Mouse (Mus musculus) skeletal muscle tissue, adult 2 months (tissue): ENCODE data around the gene Galntl6.

ENCODE experiments used
- DNase-seq: peaks from one replicate; pipeline ENCODE4 v3.0.0-alpha.2; 2012; ENCODE audit warnings: low read depth, low spot score

Gene Galntl6

DNA sequence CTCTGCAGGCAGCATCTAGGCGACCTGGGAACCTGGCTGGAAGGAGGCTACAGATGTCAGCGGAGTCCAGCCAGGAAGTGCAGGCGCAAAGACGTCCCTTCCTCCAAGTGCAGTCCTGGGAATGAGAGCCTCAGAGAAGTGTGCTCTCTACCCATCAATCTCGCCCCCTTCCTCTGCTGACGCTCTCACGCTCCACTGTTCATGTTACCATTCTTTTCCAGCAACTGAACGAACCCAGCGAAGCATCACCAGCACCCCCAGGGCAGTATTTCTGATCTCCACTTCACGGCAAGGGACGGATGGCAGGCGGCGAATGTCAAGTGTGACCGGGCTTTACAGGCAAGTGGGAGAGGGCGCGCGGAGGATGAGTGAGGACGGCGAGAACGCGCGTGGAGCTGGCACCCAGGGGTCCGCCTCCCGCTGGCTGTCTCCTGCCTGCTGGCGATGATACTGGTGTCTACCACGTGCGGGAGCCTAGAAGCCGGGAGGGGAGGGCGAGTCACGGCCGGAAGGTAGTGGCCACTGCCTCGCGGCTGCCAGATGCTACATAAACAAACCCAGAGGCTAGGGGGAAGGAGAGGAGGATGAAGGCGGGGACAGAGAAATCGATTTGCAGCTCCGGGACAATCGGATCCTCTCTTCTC, at the start of gene Galntl6:
Galntl6 (minus strand) TSS at position 445 of the 644 bp plus-strand sequence.
- no peak for DNase-seq

DNA sequence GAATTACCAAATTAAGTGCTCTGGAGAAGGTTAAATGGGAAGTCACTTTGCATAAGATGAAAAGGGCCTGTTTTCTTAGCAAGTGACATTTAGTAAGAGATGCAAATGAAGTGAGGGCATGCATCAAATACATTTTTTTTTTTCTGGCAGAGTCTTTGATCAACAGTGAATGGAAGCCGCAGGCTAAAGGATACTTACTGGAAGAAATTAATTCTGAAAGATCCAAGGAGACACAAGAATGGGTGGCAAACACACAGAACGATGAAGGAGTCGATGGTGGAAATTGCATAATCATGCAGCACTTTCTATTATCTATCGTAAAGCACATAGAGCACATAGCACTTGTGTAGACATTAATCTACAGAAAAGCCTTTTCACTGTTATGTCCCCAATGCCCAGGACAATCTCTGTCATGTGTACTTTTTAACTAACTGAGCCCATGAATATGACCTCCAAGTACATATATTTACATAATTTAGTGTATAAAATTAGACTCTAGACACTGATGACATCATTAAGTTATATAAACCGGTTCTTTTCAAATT, 44.8 kb upstream of the Galntl6 start:
- DNase-seq, result no peak

DNA sequence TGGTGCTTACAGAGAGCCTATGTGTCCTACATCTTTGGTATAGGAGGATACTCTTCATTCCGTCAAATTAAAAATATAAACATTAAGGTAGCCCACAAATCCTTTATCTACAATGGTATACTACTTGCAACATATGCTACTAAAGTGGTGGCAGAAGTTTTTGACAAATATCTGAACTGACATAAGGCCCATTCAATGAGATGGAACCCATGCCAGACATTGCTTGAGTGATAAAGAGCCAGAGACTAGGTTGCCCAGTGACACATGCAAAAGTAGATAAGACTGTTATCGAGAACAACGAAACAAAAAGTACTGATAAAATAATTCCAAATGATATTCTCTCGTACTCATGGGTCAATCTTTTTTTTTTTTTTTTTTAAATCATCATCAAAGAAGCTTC, 31.3 kb upstream of the Galntl6 start:
- DNase-seq, result no peak

DNA sequence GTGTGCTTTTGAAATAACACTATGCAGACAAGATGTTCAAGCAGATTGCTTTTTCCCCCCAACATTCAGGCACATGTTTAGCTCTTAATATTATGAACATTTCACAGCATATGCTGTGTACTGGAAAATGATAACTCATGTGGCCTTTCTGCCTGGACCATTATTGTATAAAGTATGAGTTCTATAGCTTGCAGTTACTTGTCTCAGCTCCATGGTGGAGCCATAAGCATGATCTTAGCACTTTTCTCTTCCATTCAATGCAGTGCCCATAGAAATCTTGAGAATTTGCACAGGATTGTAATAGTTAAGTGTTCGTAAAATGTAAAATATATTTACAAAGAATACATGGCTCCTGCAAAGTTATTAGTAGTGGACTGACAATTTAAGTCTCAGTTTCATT, 18.6 kb upstream of the Galntl6 start:
- no peak for DNase-seq

DNA sequence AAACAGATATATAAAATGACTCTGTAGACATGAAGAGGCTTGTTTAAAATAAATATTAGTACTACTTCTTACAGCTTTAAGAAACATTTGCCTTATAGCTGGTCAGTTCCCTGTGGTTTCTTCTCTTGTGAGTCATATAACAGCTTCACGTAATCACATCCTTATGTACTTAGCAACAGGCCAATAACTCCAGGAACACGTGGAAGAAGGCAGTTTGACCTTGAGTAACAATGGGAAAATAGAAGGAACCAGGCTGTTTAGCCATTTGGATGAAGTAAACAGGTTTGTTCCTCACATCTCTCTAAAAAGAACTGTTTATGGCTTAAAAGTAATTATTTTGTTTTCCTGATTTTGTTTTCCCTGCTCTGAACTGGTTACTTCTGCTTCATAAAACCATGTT, 2.7 kb upstream of the Galntl6 start:
- DNase-seq, result no peak

DNA sequence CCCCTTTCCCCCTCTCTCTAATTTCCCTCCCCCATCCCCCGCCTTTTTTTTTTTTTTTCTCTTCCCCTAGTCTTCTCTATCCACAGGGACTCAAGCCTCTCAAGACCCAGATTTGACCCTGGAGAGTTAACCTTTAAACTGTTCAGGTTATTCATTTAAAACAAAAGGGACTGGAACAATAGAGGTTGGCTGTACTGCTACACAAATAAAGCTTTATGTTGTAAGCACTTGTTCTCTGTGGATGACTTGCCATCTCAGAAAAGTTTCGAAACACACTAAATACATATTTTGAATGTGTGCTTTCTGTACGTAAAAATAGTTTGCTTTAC, 1.2 kb upstream of the Galntl6 start:
- DNase-seq, result no peak

DNA sequence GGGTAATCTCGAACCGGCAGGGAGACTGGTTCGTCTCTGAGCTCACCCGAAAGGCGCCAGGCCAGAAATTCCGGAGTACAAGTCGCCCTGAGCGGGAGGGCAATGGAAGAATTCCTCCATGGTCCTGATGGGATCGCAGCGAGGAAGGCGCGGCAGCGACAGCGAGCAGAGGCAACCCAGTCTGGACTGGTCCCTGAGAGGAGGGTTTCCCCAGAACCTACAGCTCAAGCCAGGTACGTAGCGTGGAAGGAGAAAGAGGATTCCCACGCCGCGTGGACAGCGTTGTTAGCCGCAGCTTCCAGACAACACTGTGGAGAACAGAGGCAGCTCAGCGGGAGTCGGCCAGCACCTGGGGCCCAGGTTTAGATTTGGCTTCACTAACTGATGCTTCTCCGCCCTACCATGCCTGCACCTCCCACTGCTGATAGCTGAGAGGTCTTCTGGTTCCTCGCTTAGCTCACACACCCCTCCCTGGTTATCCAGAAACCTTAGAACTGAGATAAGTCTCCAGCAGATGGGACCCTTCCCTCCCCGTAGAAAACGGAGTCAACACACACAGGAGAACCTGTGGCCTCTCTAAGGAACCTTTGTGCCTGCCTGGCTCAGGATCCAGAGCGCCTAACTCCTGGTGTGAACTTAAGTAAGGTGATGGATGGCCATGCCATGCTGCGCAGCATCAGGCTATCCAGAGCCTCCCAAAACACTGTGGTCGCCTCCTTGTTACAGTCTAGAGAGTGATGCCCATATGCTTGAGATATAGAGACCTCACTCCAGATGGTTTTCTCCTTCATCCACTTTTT, 600 bp upstream of the Galntl6 start:
- no peak for DNase-seq

DNA sequence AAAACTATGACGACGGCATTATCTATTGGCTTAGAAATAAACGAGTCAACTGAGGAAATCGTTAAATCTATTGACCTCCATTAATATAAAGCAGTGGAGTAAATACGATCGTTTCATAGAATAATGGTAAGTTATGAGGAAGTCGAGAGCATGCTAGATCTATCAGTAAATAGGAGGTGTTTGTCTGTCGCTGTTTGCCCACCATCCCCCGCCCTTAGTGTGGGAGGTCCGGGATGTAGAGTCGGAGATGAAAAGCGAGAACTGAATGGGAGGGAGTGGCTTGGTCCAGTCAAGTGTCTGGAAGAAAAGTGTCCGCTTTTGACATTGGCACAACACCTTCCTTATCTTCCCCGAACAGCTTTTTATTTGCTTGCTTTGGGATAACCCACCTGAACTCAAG, 763 bp downstream of the Galntl6 start, which contains the start of gene BC030500:
BC030500 (plus strand) TSS at position 79 of the 400 bp plus-strand sequence.
- DNase-seq, result no peak

DNA sequence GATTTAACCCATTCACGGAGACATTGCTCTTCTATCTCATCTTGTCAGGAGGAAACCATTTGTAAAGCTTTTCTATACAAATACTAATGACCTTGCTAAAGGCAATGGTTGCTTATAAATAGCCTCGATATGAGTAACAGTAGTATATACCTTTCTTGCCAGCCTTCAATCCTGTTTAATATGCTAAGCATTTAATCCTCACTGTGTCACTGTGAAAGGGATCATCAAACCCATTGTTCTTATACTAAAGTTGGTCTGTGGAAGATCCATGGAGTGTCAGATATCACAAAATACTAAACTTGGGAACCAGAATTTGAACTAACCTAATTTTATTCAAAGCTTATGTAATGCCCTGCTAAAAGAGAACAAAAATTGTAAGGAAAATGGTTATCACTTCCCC, 8.0 kb downstream of the Galntl6 start:
- no peak for DNase-seq

DNA sequence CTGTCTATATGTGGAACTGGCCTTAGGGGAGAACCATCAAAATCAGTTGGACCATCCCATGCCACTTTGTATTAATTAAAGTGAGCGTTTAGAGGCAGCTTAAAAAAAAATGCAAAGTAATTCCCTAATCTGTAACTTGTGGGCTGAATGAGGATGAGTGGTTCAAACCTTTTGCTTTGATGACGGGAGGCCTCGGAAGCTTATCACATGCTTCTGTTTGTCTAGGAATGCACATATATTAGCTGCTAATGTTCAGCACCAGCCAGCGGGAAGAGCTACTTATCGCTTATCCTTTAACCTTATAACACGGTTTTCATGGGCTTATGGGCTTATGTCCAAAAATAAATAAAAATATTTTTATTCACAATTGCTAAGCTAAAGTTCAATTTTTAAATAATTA, 16.5 kb downstream of the Galntl6 start:
- DNase-seq, result no peak

DNA sequence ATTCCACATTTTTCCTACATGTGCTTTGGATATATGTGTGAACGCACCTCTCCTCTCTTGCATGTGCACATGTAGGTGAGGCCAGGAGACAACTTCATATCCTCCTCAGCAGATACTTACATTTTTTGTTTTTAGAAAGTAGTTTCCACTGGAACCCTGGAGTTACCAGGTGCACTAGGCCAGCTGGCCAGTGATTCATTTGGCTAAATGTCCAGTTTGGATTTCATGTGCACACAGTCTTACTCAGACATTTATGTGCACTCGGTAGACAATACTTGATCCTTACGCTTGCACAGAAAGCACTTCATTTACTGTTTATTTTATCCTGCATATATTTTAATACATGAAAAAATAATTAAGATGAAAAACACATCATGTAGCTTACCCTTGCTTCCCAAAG, 21.8 kb downstream of the Galntl6 start:
- no peak for DNase-seq

DNA sequence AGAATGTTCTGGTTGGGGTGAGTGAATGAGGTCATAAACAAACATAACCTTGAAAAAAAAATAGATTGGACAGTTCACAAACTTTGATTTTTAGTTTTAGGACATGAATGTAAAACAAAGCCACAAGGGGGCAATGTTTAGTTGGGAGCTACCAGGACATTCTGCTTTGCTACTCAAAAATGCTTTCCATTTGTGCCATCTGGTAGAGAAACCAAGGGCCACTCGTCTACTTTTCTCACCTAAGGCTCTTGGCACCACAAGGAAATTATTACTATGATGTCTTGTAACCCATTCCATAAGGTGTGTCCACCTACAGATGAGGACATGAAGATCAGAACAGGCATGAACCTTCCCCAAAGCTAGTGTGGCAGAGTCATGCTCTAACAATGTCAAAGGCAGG, 26.0 kb downstream of the Galntl6 start:
- DNase-seq, result no peak

DNA sequence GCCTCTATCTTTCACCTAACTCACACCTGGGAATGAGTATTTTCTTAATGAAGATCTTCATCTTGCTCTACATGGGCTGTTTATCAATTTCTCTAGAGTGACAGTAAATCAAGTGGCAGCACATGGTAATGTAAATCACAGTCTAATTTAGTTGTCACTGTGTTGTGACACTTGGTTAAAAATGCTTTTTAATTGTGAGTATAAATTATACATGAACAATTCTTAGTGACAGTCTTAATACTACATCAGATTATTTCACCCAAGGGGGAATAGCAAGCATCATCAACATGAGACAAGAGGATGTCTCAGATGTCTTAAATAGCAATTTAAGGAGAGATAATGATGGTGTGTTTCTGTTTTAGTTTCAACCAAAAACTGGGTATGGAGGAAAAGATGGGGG, 88.1 kb downstream of the Galntl6 start:
- no peak for DNase-seq

DNA sequence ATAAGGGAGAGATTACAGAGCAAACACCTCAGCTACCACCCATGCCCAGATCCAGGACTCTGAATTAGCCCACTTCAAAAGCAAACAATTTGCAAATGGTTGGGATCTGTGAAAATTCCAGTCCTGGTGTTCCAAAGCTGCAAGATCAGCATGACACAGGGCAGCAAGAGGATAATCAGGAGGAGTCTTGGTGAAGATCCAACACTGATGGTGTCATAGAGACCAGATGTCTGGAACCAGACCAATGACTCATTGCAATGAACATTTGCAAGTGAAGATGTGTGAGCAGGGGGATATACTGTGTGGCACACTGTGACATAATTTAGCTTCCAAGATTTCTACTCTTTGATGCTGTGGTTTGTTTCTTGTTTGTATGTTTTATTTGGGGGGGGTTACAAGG, 107.2 kb downstream of the Galntl6 start:
- peak; percentile 46 for DNase-seq

DNA sequence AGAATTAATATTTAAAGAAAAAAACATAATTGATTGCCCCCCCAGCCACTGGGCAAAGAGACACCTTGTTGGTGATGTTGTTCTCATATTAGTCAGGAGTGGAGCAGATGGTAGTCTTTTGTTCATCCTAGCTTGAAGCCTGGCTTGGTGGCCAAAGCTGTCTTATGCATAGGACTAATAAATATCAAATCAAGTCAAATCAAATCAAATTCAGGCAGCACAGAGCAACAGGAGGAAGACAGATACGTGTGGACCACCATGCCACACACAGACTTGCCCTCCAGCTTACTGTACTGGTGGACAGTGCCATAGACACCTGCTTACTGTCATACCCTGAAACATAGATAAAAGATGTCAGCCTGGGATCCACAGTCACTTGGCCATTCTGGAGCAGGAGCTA, 110.6 kb downstream of the Galntl6 start:
- no peak for DNase-seq

DNA sequence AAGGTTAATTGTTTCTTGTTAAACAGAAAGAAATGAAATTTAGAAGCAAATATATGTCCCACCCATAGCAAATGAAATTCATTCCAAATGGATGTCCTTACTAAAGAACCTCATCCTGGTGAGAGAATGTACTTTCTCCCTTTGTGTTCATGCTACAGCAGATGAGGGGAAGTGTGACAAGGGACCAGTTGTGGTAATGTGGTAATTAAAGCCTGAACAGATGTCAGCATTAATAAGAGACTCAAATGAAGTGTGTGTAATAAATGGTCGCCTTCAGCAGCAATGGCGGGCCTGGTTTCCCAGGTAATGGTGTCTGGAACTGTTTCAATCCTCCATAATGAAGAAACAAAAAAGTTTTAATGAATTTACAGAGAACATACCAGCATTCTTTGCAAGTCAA, 158.7 kb downstream of the Galntl6 start:
- no peak for DNase-seq

DNA sequence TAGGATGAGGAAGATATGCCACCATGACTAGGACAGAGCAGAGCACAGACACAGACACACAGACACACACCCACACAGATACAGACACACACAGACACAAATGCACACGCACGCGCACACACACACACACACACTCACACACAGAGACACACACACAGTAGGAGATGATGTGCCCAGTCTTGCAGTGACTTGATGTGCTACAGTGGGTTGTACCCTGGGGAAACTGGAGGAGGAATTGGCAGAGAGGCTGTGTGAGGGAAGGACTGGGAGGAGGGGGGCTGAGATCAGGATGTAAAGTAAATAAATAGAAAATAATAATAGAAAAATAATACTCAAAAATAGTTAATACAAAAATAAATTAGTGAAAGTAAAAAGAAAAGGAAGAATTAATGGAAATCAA, 174.5 kb downstream of the Galntl6 start:
- DNase-seq, result no peak

DNA sequence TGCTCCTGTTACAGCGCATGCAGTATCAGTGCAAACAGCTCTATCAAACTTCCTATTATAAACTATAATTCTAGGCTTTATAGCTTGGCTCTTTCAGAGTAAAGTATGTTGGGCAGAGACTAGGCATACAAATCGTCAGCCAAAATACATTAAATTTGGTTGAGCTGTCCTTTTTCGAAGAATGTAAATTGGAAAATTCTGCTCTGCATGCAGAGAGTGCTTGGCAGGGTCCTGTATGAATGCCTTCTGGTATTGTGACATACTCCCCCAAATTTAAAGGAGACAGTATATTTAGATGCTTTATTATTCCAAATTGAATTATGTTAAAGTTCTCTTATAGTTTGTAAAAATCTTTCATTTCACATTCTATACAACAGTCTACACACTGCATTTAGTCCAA, 220.7 kb downstream of the Galntl6 start:
- DNase-seq, result no peak

DNA sequence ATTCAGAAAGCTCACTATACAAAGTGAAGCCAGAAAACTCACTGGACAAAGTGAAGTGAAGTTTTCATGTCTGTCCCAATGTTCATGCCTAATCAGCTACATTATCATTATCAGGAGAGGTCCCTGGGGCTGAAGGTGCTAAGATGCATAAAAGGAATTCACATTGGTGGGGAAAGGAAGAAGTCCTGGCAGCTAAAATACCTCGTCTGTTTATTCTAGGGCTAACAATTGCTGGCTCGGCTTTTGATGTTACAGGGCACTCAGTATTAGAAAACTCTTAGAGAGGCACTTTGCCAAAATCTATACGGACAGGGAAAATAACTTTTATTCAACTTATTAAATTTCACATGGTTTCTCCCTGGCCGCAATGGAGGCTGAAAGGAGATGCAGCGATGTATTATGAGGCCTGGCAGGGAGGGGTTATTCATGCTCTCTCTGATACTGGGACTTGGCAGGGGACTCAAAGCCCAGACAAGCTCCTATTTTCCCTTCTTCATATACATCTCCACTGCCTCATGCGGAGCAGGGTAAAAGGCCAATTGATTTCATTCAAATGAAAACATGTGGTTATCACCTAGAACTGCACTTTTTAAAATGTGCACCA, 234.5 kb downstream of the Galntl6 start:
- no peak for DNase-seq

DNA sequence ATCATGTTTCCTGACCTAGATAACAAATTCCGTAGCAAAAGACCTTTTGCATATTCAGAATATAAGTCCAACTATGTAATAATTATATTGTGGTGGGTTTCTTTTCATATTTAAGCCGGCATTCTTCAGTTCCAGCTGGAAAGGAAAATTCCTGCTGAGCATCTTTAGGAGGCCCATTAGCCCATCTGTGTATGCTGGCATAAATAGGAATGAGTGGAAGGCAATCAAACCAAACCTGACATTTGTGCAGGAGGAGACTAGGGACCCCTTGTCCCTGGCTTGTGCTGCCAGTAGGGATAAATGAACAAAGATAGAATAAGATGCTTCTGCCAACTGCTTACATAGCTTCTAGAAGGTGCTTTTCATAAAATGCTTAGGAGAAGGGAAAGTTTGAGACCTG, 243.4 kb downstream of the Galntl6 start:
- no peak for DNase-seq

DNA sequence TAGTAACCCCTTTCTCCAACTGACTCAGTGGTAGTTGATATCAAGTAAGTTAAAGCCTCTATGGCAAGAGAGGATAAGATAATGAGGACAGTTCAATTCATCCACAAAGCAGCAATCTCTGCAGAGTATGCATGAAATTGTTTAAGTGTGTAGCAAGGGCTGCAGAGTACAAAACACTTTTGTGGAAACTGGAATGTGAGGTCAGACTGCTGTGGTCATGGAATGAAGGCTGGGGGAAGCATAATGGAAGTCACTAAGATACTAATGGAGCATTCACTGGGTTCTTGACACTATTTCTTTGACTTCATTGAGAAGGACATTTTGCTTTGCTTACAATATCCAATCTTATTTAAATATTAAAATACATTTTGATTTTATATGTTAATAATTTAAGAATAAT, 252.4 kb downstream of the Galntl6 start:
- no peak for DNase-seq

DNA sequence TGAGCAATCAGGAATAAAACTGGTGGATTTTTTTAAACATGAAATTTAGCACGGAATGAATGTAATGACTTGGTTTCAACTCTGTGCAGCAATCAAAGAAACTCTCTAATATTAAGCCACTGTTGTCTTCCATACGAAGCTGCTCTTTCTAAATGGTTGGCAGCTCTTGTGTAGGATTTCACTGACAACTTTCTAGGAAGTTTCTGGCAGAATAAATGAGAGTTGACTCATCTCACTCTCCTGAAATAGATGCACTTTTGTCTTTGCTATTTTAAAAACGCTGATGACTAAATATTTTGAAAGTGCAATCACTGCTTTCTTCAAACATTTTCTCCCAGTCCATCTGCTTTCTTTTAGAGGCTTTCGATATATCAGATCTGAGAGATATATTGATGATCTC, 256.8 kb downstream of the Galntl6 start:
- no peak for DNase-seq

DNA sequence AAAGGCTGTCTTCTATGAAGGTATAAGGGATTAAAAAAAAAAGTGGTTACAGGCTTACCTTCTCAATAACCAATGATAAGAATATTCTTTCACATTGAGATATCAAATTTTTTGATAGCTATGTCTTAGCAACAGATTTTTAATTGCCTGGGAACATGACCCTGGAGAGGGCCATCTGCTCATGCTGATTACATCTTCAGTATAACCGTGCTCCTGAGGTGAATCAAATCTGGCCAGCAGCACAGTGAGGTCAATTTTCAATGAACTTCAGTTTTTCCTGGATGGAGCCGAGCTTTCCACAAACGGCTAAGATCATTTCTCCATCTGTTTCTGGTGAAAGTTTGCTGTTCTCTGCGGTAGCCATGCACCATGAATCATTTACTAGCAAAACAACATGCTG, 306.0 kb downstream of the Galntl6 start:
- DNase-seq, result no peak
